Mouse (Mus musculus): ENCODE measurements at regions not wholly inside any gene's neighbourhood (a gene's known extent, or its start where the extent isn't known, plus 50 kb on each side); places are given as distances from the start of the nearest gene placed in this dataset.

GRCm38 (mm10) chr15:36945309-36945708 lies 62.3 kb downstream of the Zfp706 start:
- no peaks in the 10 kb centered on the region for H3K9me3 ChIP-seq
- 80% methylated on average over 4 of the region's 4 CpGs for WGBS
- no peak overlapping the region for H3K4me3 ChIP-seq
- H3K36me3 ChIP-seq = no peaks in the 10 kb centered on the region
- peak overlapping the region; percentile 60; the same call in 1 of the 2 replicates for H3K27ac ChIP-seq
- H3K27me3 ChIP-seq (ENCODE audit: insufficient read depth, poor library complexity, severe bottlenecking) = no peaks in the 10 kb centered on the region
- DNase-seq (ENCODE audit: low spot score) = no peak
- H3K4me1 ChIP-seq (replicated peaks) = peaks cover 27% of the 10 kb centered on the region

- Histone ChIP-seq H3K4me3 (no peak overlapping the region), H3K27ac (peak overlapping the region; percentile 60), H3K9me3 (no peaks in the 10 kb centered on the region), H3K4me1 (replicated peaks) (peaks cover 27% of the 10 kb centered on the region), H3K27me3 (ENCODE audit: insufficient read depth, poor library complexity, severe bottlenecking) (no peaks in the 10 kb centered on the region), H3K36me3 (no peaks in the 10 kb centered on the region)
- 52% methylated on average over 8 of the region's 8 CpGs for WGBS
- peak; percentile 38 for DNase-seq (ENCODE audit: low spot score)
Observed at GRCm38 (mm10) chr15:36944556-36945171, 62.9 kb downstream of the Zfp706 start.

GRCm38 (mm10) chr15:36943492-36944112 lies 64.0 kb downstream of the Zfp706 start:
- no peak overlapping the region for H3K4me3 ChIP-seq
- WGBS = 66% methylated on average over 12 of the region's 12 CpGs
- H3K4me1 ChIP-seq (replicated peaks) = peaks cover 34% of the 10 kb centered on the region
- H3K27me3 ChIP-seq (ENCODE audit: insufficient read depth, poor library complexity, severe bottlenecking) = no peaks in the 10 kb centered on the region
- peak overlapping the region; percentile 67 for H3K27ac ChIP-seq
- H3K36me3 ChIP-seq = no peaks in the 10 kb centered on the region
- no peak for DNase-seq (ENCODE audit: low spot score)
- no peaks in the 10 kb centered on the region for H3K9me3 ChIP-seq

- Histone ChIP-seq H3K36me3 (no peaks in the 10 kb centered on the region), H3K27me3 (ENCODE audit: insufficient read depth, poor library complexity, severe bottlenecking) (no peaks in the 10 kb centered on the region), H3K4me1 (replicated peaks) (peaks cover 45% of the 10 kb centered on the region), H3K9me3 (no peaks in the 10 kb centered on the region), H3K27ac (no peak overlapping the region), H3K4me3 (no peak overlapping the region)
- 81% methylated on average over 4 of the region's 4 CpGs for WGBS
- DNase-seq (ENCODE audit: low spot score) = no peak
Observed at GRCm38 (mm10) chr15:36942261-36942660, 65.3 kb downstream of the Zfp706 start.

- Histone ChIP-seq H3K9me3 (no peaks in the 10 kb centered on the region), H3K36me3 (no peaks in the 10 kb centered on the region), H3K4me1 (replicated peaks) (peaks cover 47% of the 10 kb centered on the region), H3K27ac (no peak overlapping the region), H3K27me3 (ENCODE audit: insufficient read depth, poor library complexity, severe bottlenecking) (no peaks in the 10 kb centered on the region), H3K4me3 (no peak overlapping the region)
- DNase-seq (ENCODE audit: low spot score) = no peak
- WGBS = 89% methylated on average over 5 of the region's 5 CpGs
Observed at GRCm38 (mm10) chr15:36941741-36942140, 65.8 kb downstream of the Zfp706 start.

- Histone ChIP-seq H3K36me3 (no peaks in the 10 kb centered on the region), H3K27me3 (ENCODE audit: insufficient read depth, poor library complexity, severe bottlenecking) (no peaks in the 10 kb centered on the region), H3K9me3 (no peaks in the 10 kb centered on the region), H3K4me3 (no peak overlapping the region), H3K4me1 (replicated peaks) (peaks cover 33% of the 10 kb centered on the region), H3K27ac (no peak overlapping the region; the same call in 1 of the 2 replicates)
- WGBS = 86% methylated on average over 9 of the region's 9 CpGs
- no peak for DNase-seq (ENCODE audit: low spot score)
Observed at GRCm38 (mm10) chr15:36939608-36940007, 68.0 kb downstream of the Zfp706 start.

- H3K4me3 ChIP-seq = peak overlapping the region; percentile 69
- no peak for DNase-seq (ENCODE audit: low spot score)
- no peaks in the 10 kb centered on the region for H3K27me3 ChIP-seq (ENCODE audit: insufficient read depth, poor library complexity, severe bottlenecking)
- H3K4me1 ChIP-seq (replicated peaks) = peaks cover 30% of the 10 kb centered on the region
- 32% methylated on average over 9 of the region's 9 CpGs for WGBS
- H3K27ac ChIP-seq = peak overlapping the region; percentile 95
- H3K9me3 ChIP-seq = no peaks in the 10 kb centered on the region
- no peaks in the 10 kb centered on the region for H3K36me3 ChIP-seq
Observed at GRCm38 (mm10) chr15:36939153-36939552, 68.4 kb downstream of the Zfp706 start.

- DNase-seq (ENCODE audit: low spot score) = peak; percentile 90
- WGBS = 1% methylated on average over 57 of the region's 57 CpGs
- H3K4me3 ChIP-seq = peak overlapping the region; percentile 69
Observed at GRCm38 (mm10) chr15:36938511-36939150, 68.9 kb downstream of the Zfp706 start.

GRCm38 (mm10) chr15:36937757-36938498 lies 69.6 kb downstream of the Zfp706 start:
- WGBS = 25% methylated on average over 13 of the region's 13 CpGs
- Histone ChIP-seq H3K9me3 (no peaks in the 10 kb centered on the region), H3K4me3 (peak overlapping the region; percentile 69), H3K4me1 (replicated peaks) (peaks cover 21% of the 10 kb centered on the region), H3K27ac (peak overlapping the region; percentile 95), H3K36me3 (no peaks in the 10 kb centered on the region), H3K27me3 (ENCODE audit: insufficient read depth, poor library complexity, severe bottlenecking) (no peaks in the 10 kb centered on the region)
- no peak for DNase-seq (ENCODE audit: low spot score)

More at GRCm38 (mm10) chr15:36938511-36939150, 68.9 kb downstream of the Zfp706 start:
- Histone ChIP-seq H3K27ac (peak overlapping the region; percentile 95), H3K4me1 (replicated peaks) (peaks cover 24% of the 10 kb centered on the region), H3K9me3 (no peaks in the 10 kb centered on the region), H3K27me3 (ENCODE audit: insufficient read depth, poor library complexity, severe bottlenecking) (no peaks in the 10 kb centered on the region), H3K36me3 (no peaks in the 10 kb centered on the region)

GRCm38 (mm10) chr15:36937067-36937657 lies 70.4 kb downstream of the Zfp706 start:
- no peaks in the 10 kb centered on the region for H3K36me3 ChIP-seq
- no peaks in the 10 kb centered on the region for H3K9me3 ChIP-seq
- DNase-seq (ENCODE audit: low spot score) = no peak
- WGBS = 86% methylated on average over 11 of the region's 11 CpGs
- H3K4me3 ChIP-seq = no peak overlapping the region
- no peak overlapping the region for H3K27ac ChIP-seq
- H3K4me1 ChIP-seq (replicated peaks) = peaks cover 21% of the 10 kb centered on the region
- no peaks in the 10 kb centered on the region for H3K27me3 ChIP-seq (ENCODE audit: insufficient read depth, poor library complexity, severe bottlenecking)

GRCm38 (mm10) chr15:36934801-36935200 lies 72.8 kb downstream of the Zfp706 start:
- Histone ChIP-seq H3K27ac (no peak overlapping the region), H3K27me3 (ENCODE audit: insufficient read depth, poor library complexity, severe bottlenecking) (no peaks in the 10 kb centered on the region), H3K4me1 (replicated peaks) (peaks cover 21% of the 10 kb centered on the region), H3K9me3 (no peaks in the 10 kb centered on the region), H3K36me3 (no peaks in the 10 kb centered on the region), H3K4me3 (no peak overlapping the region)
- DNase-seq (ENCODE audit: low spot score) = no peak
- WGBS = 65% methylated on average over 3 of the region's 3 CpGs

- no peaks in the 10 kb centered on the region for H3K36me3 ChIP-seq
- no peak for DNase-seq (ENCODE audit: low spot score)
- WGBS = 85% methylated on average over 2 of the region's 2 CpGs
Observed at GRCm38 (mm10) chr15:36933581-36933991, 74.0 kb downstream of the Zfp706 start.

More at GRCm38 (mm10) chr15:36933581-36933991, 74.0 kb downstream of the Zfp706 start:
- H3K4me1 ChIP-seq (replicated peaks) = peaks cover 14% of the 10 kb centered on the region
- H3K27me3 ChIP-seq (ENCODE audit: insufficient read depth, poor library complexity, severe bottlenecking) = no peaks in the 10 kb centered on the region
- H3K9me3 ChIP-seq = no peaks in the 10 kb centered on the region
- H3K4me3 ChIP-seq = no peak overlapping the region
- no peak overlapping the region for H3K27ac ChIP-seq

Measured in hindbrain, embryonic 10.5 days (tissue).